Mouse (Mus musculus) hindbrain, embryonic 15.5 days (tissue): ENCODE results near the gene Gm13539. TPM values are rescaled to one million over a fixed set of nuclear protein-coding genes. Genes with fewer than 3 reads are reported as not detected.

Source experiments
- ATAC-seq: fragments of 200-750 bp; cut with Nextera tagmentation; 2 replicates; pipeline ENCODE4 v1.8.0; 2017; ENCODE audit warnings: low read depth, moderate number of reproducible peaks, moderate TSS enrichment; ENCODE audit not compliant: low FRiP score
- H3K27ac ChIP-seq: fragments of 300-500 bp; sonication (generic); replicated peaks from 2 replicates; pipeline ENCODE4 v1.5.1; 2015; ENCODE audit warnings: mild to moderate bottlenecking, inconsistent platforms
- H3K27me3 ChIP-seq: fragments of 300-500 bp; sonication (generic); 2 replicates; pipeline ENCODE4 v1.6.1; 2015; ENCODE audit warnings: control low read depth, inconsistent platforms
- H3K36me3 ChIP-seq: fragments of 300-500 bp; sonication (generic); 2 replicates; pipeline ENCODE4 v1.6.1; 2015; ENCODE audit warnings: control low read depth, inconsistent platforms
- H3K4me1 ChIP-seq: fragments of 300-500 bp; sonication (generic); replicated peaks from 2 replicates; pipeline ENCODE4 v1.6.1; 2015; ENCODE audit warnings: control low read depth, inconsistent platforms
- H3K4me2 ChIP-seq: fragments of 300-500 bp; sonication (generic); 2 replicates; pipeline ENCODE4 v1.6.1; 2015; ENCODE audit warnings: moderate library complexity, mild to moderate bottlenecking, inconsistent platforms
- H3K4me3 ChIP-seq: fragments of 300-500 bp; sonication (generic); 2 replicates; pipeline ENCODE4 v1.5.1; 2015; ENCODE audit warnings: mild to moderate bottlenecking, inconsistent platforms
- H3K9ac ChIP-seq: fragments of 300-500 bp; sonication (generic); 2 replicates; pipeline ENCODE4 v1.6.1; 2015; ENCODE audit warnings: inconsistent platforms
- H3K9me3 ChIP-seq: fragments of 300-500 bp; sonication (generic); 2 replicates; pipeline ENCODE4 v1.6.1; 2016; ENCODE audit warnings: control low read depth, inconsistent platforms
- WGBS: fragments of 180-500 bp; shearing (Covaris S2); methylation state at CpG from one replicate; pipeline ENCODE4 v1.1.7; 2015; 5-methylcytosine and 5-hydroxymethylcytosine counted together
- polyA plus RNA-seq: library from polyadenylated mRNA; unstranded; fragments of >200 nt; fragmentation: Nextera tagmentation; extraction: Ambion mirVana; gene quantifications from 2 replicates; pipeline ENCODE4 v1.2.1, GENCODE M21; 2015

Gm13539 gene
- polyA plus RNA-seq, 1 experiment from 2014 or later, result not detected

- Histone ChIP-seq H3K4me2 (no peak overlapping the region), H3K4me1 (no peaks in the 10 kb centered on the region), H3K27ac (no peak overlapping the region), H3K9me3 (no peaks in the 10 kb centered on the region), H3K9ac (no peak overlapping the region), H3K27me3 (no peaks in the 10 kb centered on the region), H3K4me3 (no peak overlapping the region), H3K36me3 (no peaks in the 10 kb centered on the region)
- no peak for ATAC-seq
- 87% methylated on average over 3 of the region's 3 CpGs for whole genome bisulfite sequencing
These were observed 48.7 kb downstream of the Gm13539 start for GRCm38 (mm10) chr2:25830786-25831185.

- no peaks in the 10 kb centered on the region for H3K9me3 ChIP-seq
- H3K4me2 ChIP-seq, result no peak overlapping the region
- H3K36me3 ChIP-seq, result no peaks in the 10 kb centered on the region
- no peak overlapping the region for H3K27ac ChIP-seq
- H3K9ac ChIP-seq, result no peak overlapping the region
- WGBS, result 44% methylated on average over 5 of the region's 5 CpGs
- no peaks in the 10 kb centered on the region for H3K27me3 ChIP-seq
- H3K4me3 ChIP-seq, result no peak overlapping the region
- H3K4me1 ChIP-seq, result no peaks in the 10 kb centered on the region
- peak; percentile 48; the same call in 1 of the 2 replicates for ATAC-seq
These were observed 54.2 kb downstream of the Gm13539 start for GRCm38 (mm10) chr2:25836291-25836690.

Other genes with a start within 250 kb of the Gm13539 start
- gene Traf2, start 235.3 kb upstream of the Gm13539 start, polyA plus RNA-seq, result 16.5 and 19.4 TPM in 2 replicates
- 375 and 378 TPM in 2 replicates for gene Edf1, start 224.4 kb upstream of the Gm13539 start, polyA plus RNA-seq
- 1.6 and 2.1 TPM in 2 replicates for gene Mamdc4, start 207.4 kb upstream of the Gm13539 start, polyA plus RNA-seq
- 159 and 169 TPM in 2 replicates for gene Phpt1, start 207.0 kb upstream of the Gm13539 start, polyA plus RNA-seq
- 14.5 and 16.5 TPM in 2 replicates for gene Ajm1, start 200.5 kb upstream of the Gm13539 start, polyA plus RNA-seq
- gene Rabl6, start 173.7 kb upstream of the Gm13539 start, polyA plus RNA-seq, result 70.0 and 73.5 TPM in 2 replicates
- gene Ccdc183, start 164.6 kb upstream of the Gm13539 start, polyA plus RNA-seq, result 0.27 and 0.45 TPM in 2 replicates
- 47.0 and 57.8 TPM in 2 replicates for gene Tmem141, start 160.3 kb upstream of the Gm13539 start, polyA plus RNA-seq
- 3.7 and 4.6 TPM in 2 replicates for gene Fcna, start 154.2 kb upstream of the Gm13539 start, polyA plus RNA-seq
- not detected in 2 replicates for gene Lcn8, start 129.1 kb upstream of the Gm13539 start, polyA plus RNA-seq
- not detected in 2 replicates for gene Lcn5, start 124.3 kb upstream of the Gm13539 start, polyA plus RNA-seq
- gene Lcn6, start 105.5 kb upstream of the Gm13539 start, polyA plus RNA-seq, result not detected in 2 replicates
- gene Lcn10, start 99.5 kb upstream of the Gm13539 start, polyA plus RNA-seq, result not detected in 2 replicates
- gene Obp2a, start 82.2 kb upstream of the Gm13539 start, polyA plus RNA-seq, result not detected in 2 replicates
- 149 and 164 TPM in 2 replicates for gene Bmyc, start 75.5 kb upstream of the Gm13539 start, polyA plus RNA-seq
- not detected in 2 replicates for gene Obp2b, start 45.2 kb upstream of the Gm13539 start, polyA plus RNA-seq
- not detected in 2 replicates for gene Lcn3, start 16.7 kb upstream of the Gm13539 start, polyA plus RNA-seq
- not detected in 2 replicates for gene Lcn11, start 5.2 kb upstream of the Gm13539 start, polyA plus RNA-seq
- not detected in 2 replicates for gene Glt6d1, start 33.6 kb downstream of the Gm13539 start, polyA plus RNA-seq
- gene Lcn9, start 40.9 kb downstream of the Gm13539 start, polyA plus RNA-seq, result not detected in 2 replicates
- gene Sohlh1, start 65.0 kb downstream of the Gm13539 start, polyA plus RNA-seq, result not detected in 2 replicates
- gene Kcnt1, start 81.5 kb downstream of the Gm13539 start, polyA plus RNA-seq, result 20.2 and 23.8 TPM in 2 replicates
- 71.7 and 77.2 TPM in 2 replicates for gene Camsap1, start 201.0 kb downstream of the Gm13539 start, polyA plus RNA-seq
- 130 and 143 TPM in 2 replicates for gene Ubac1, start 239.5 kb downstream of the Gm13539 start, polyA plus RNA-seq